20 mouse cellular contexts compared by ENCODE assay signal in the genomic region with DNA sequence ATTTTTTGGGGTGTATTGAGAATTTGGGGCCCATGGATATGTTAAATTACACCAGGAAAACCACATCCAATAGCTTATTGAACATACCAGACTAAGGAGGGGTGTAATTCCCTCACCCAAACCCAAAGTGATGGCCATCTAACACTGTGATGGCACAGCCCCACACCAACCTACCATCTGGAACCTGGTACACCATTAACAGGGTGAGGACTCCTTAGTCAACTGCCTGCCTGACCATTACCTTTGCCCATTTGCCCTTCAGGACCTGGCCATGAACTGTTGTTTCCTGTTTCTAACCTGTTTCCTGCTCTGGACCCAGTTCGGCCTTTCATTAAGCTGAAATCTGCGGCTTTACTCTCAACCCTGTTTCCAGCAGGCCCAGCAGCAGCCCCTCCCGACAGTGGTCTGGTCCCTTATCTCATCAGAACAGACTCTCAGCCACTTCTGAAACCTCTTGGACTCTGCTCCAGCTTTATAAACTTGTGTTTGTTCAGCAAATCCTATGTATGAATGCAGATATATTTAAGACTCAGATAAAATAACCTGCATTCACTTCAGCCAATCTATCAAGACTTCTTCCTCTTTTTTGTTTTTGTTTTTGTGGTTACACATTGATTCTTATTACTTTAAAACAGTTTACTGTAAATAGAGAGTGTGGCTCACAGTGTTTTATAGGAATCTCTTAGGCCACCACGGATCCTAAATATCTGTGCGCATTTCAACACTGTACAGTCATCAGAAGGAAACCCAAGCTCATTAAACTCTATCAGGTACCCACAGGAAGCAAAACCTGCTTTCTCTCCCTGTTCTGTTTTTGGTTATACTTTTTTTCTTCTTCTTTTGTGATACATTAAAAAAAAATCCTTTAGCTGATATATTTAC.
DNase-seq lines count a peak whose midpoint lies in the region; ATAC-seq and TF ChIP-seq lines count a peak whose summit lies in the region.
"Had no signal": no experiment of that assay in that cellular context is flagged by ENCODE, and none has a peak within 500 bp of the region (broad histone marks: within the 10 kb centered on the region; RNA-seq: fewer than 3 reads in every experiment).

No protein-coding gene starts in this region.

- TF ChIP-seq POLR2A in kidney, adult 2 months (IDR thresholded peaks at IDR 0.05; ENCODE audit: low read depth, low read length), result no peak

- H3K9me3 ChIP-seq in intestine, embryonic 14.5 days (ENCODE audit: control insufficient read depth, low read length), result no peaks in the 10 kb centered on the region
- H3K9me3 ChIP-seq in liver, embryonic 15.5 days (replicated peaks), result no peaks in the 10 kb centered on the region
- H3K9me3 ChIP-seq: limb, embryonic 12.5 days; neural tube, embryonic 13.5 days; stomach, embryonic 15.5 days had no signal

- no peaks in the 10 kb centered on the region for H3K27me3 ChIP-seq in intestine, embryonic 14.5 days (replicated peaks; ENCODE audit: control insufficient read depth, insufficient read depth, low read length)
- H3K27me3 ChIP-seq in liver, embryonic 15.5 days, result no peaks in the 10 kb centered on the region
- no peaks in the 10 kb centered on the region; the same call in 1 of the 2 replicates for H3K27me3 ChIP-seq in kidney, adult 2 months (replicated peaks; ENCODE audit: control insufficient read depth, insufficient read depth, low read length)
- H3K27me3 ChIP-seq: limb, embryonic 12.5 days; neural tube, embryonic 13.5 days; stomach, embryonic 15.5 days had no signal

- no peak for ATAC-seq in intestine, embryonic 14.5 days (replicated peaks; ENCODE audit: low FRiP score, low TSS enrichment, low read depth)
- ATAC-seq in liver, embryonic 15.5 days (ENCODE audit: insufficient read depth), result peak; percentile 25; the same call in 1 of the 2 replicates
- ATAC-seq: forebrain, embryonic 16.5 days had no signal

- H3K27ac ChIP-seq in intestine, embryonic 14.5 days (ENCODE audit: low read depth), result no peak overlapping the region
- H3K27ac ChIP-seq in liver, embryonic 15.5 days (replicated peaks), result no peak overlapping the region
- no peak overlapping the region for H3K27ac ChIP-seq in kidney, adult 2 months (ENCODE audit: insufficient read depth, low read depth, low read length)
- H3K27ac ChIP-seq: limb, embryonic 12.5 days; neural tube, embryonic 13.5 days; stomach, embryonic 15.5 days had no signal

- no peak overlapping the region for H3K4me2 ChIP-seq in intestine, embryonic 14.5 days (ENCODE audit: low read length)
- no peak overlapping the region for H3K4me2 ChIP-seq in liver, embryonic 15.5 days
- H3K4me2 ChIP-seq: limb, embryonic 12.5 days; neural tube, embryonic 13.5 days; stomach, embryonic 15.5 days had no signal

- DNase-seq in 416B (ENCODE audit: low read depth), result peak; percentile 92
- DNase-seq in A20 (ENCODE audit: low read depth, low spot score), result peak; percentile 62
- peak; percentile 57 for DNase-seq in intestine, embryonic 14.5 days (ENCODE audit: low spot score)
- no peak for DNase-seq in urinary bladder, postnatal 25 days (ENCODE audit: low spot score)
- no peak for DNase-seq in kidney, adult 2 months
- DNase-seq in gastrocnemius, adult 18-20 months (ENCODE audit: low spot score), result no peak
- no peak for DNase-seq in layer of hippocampus, adult 9-11 months
- DNase-seq: adrenal gland, postnatal 36 days; cerebellum, adult 11 months; gastrocnemius, postnatal 14 days; heart, postnatal 36 days; kidney, postnatal 36 days; layer of hippocampus, postnatal 36 days; lung, postnatal 36 days; thymus, postnatal 36 days had no signal

- H3K36me3 ChIP-seq in intestine, embryonic 14.5 days (ENCODE audit: control insufficient read depth, insufficient read depth, low read length), result no peaks in the 10 kb centered on the region
- H3K36me3 ChIP-seq in liver, embryonic 15.5 days (replicated peaks), result no peaks in the 10 kb centered on the region
- no peaks in the 10 kb centered on the region for H3K36me3 ChIP-seq in kidney, adult 2 months (ENCODE audit: control insufficient read depth, insufficient read depth, low read length)
- H3K36me3 ChIP-seq: limb, embryonic 12.5 days; neural tube, embryonic 13.5 days; stomach, embryonic 15.5 days had no signal

- WGBS in intestine, embryonic 14.5 days, result 47% methylated on average over 5 of the region's 5 CpGs
- WGBS in liver, embryonic 15.5 days (ENCODE audit: insufficient replicate concordance), result 10% methylated on average over 5 of the region's 5 CpGs
- WGBS in kidney, adult 2 months, result 56% methylated on average over 5 of the region's 5 CpGs

- H3K9ac ChIP-seq in intestine, embryonic 14.5 days (ENCODE audit: low read length), result no peak overlapping the region
- H3K9ac ChIP-seq in liver, embryonic 15.5 days, result no peak overlapping the region
- H3K9ac ChIP-seq: limb, embryonic 12.5 days; neural tube, embryonic 13.5 days; stomach, embryonic 15.5 days had no signal

- no peaks in the 10 kb centered on the region for H3K4me1 ChIP-seq in intestine, embryonic 14.5 days (replicated peaks; ENCODE audit: control insufficient read depth, insufficient read depth, low read length)
- H3K4me1 ChIP-seq in liver, embryonic 15.5 days (replicated peaks), result no peaks in the 10 kb centered on the region; the same call in 1 of the 2 replicates
- no peaks in the 10 kb centered on the region for H3K4me1 ChIP-seq in kidney, adult 2 months (ENCODE audit: control insufficient read depth, insufficient read depth, low read length)
- H3K4me1 ChIP-seq: limb, embryonic 12.5 days; stomach, embryonic 15.5 days had no signal

- no peak for TF ChIP-seq CTCF in kidney, adult 2 months (conservative IDR thresholded peaks at IDR 0.05; ENCODE audit: insufficient read depth, insufficient read length, low read depth, low read length)

- H3K4me3 ChIP-seq in intestine, embryonic 14.5 days (ENCODE audit: low read depth, low read length), result no peak overlapping the region
- H3K4me3 ChIP-seq in liver, embryonic 15.5 days (replicated peaks), result no peak overlapping the region
- no peak overlapping the region for H3K4me3 ChIP-seq in kidney, adult 2 months (ENCODE audit: insufficient read depth, low read depth, low read length)
- H3K4me3 ChIP-seq: limb, embryonic 12.5 days; neural tube, embryonic 13.5 days; stomach, embryonic 15.5 days had no signal

Comparison
In these comparisons a context has a peak if more than half of its experiments do, and no peak if none do; other contexts are left out.
1. DNase-seq: peak in 416B (single experiment), A20 (single experiment) and intestine, embryonic 14.5 days (single experiment); none in urinary bladder, postnatal 25 days (single experiment), kidney, adult 2 months (single experiment), gastrocnemius, adult 18-20 months (single experiment) and layer of hippocampus, adult 9-11 months (single experiment).